Mouse (Mus musculus): Measurements from ENCODE around the gene Cacng4.

- no peak for TF ChIP-seq CTCF (IDR thresholded peaks at IDR 0.05; ENCODE audit: control insufficient read depth, insufficient read depth, insufficient read length)
- no peak for TF ChIP-seq MAX (IDR thresholded peaks at IDR 0.05)
Observed at GRCm38 (mm10) chr11:107710379-107710778, 84.0 kb downstream of the Cacng4 start.

Measured in C2C12 (cell line).